Mouse (Mus musculus): ENCODE results near the gene Srrm2.

Srrm2 gene

GRCm38 (mm10) chr17:23790269-23791078 lies at the start of gene Srrm2:
Srrm2 (plus strand) TSS chr17:23790532.
- peak; percentile 76 for DNase-seq (ENCODE audit: low spot score)

DNA sequence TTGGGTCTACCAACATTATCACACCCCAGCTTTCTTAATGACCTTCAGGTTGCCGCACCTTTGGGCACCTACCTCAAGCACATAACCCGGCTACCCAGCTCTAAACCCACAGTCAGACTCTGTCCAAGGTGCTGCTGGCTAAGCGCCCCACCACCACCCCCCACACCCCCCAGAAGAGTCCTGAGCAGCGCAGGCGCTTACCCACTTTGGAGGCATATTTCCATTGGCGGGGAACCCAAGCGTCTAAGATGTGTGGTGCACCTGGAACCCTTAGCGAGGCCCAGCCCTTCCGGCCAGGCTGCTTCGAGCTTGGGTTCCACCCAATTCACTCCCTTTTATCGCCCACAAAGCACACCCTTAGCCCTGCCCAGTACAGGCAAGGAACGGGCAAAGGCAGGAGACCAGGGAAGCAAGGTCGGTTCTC lies 49.7 kb upstream of the Srrm2 start, which contains the start of gene Paqr4:
Gene Paqr4, minus strand, starts transcription at position 270 of the 424 bp plus-strand sequence.
- no peak for DNase-seq (ENCODE audit: low spot score)

GRCm38 (mm10) chr17:23741359-23742209 lies 48.7 kb upstream of the Srrm2 start:
- DNase-seq (ENCODE audit: low spot score): no peak

GRCm38 (mm10) chr17:23742210-23742793 lies 48.0 kb upstream of the Srrm2 start:
- peak; percentile 46 for DNase-seq (ENCODE audit: low spot score)

DNA sequence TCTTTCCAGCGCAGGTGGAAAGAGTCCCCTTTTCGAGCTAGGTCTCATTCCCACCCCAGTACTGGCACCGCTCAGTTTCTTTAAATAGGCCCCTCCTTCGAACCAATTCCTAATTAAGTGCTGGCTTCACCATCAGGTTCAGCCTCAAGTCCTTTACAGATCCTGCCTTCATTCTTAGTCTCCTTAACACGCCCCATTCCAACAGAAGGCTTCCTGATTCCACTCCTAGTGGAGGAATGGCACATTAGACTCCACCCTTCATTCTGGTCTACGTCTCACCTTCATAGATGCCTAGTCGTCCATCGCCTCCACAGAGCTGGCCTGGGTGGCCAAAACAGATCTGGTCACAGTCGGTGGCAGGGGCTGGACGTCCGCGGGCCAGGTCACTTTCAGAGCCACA lies 47.4 kb upstream of the Srrm2 start:
- peak; percentile 5 for DNase-seq (ENCODE audit: low spot score)

GRCm38 (mm10) chr17:23744076-23744475 lies 46.3 kb upstream of the Srrm2 start:
- DNase-seq (ENCODE audit: low spot score): peak; percentile 19

- peak; percentile 15 for DNase-seq (ENCODE audit: low spot score)
These were observed 45.7 kb upstream of the Srrm2 start for GRCm38 (mm10) chr17:23744651-23745050.

- DNase-seq (ENCODE audit: low spot score): peak; percentile 41
These were observed 44.8 kb upstream of the Srrm2 start, which contains the start of gene Kremen2 for GRCm38 (mm10) chr17:23745301-23746251. Kremen2 (minus strand) TSS chr17:23745833.

GRCm38 (mm10) chr17:23746311-23746710 lies 44.0 kb upstream of the Srrm2 start:
- peak; percentile 51 for DNase-seq (ENCODE audit: low spot score)

DNA sequence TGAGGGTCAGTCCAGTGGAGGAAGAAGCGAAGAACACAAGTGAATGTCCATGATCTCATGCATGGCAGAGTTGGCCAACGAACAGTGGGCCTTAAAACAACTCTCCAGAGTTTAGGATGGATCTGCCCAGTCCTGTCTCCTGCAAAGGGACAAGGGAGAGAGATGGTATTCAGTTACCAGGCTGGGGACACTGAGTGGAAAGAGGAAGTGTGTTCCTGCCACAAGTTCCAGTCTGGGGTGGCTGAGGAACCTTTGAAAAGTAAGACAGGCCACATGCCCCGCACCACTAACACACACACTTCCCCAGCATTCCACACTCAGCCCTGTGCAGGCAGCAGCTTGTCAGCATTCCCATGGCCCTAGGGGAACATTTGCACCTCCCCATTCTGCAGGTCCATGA lies 43.6 kb upstream of the Srrm2 start:
- no peak for DNase-seq (ENCODE audit: low spot score)

GRCm38 (mm10) chr17:23747471-23747870 lies 42.9 kb upstream of the Srrm2 start:
- no peak for DNase-seq (ENCODE audit: low spot score)

DNA sequence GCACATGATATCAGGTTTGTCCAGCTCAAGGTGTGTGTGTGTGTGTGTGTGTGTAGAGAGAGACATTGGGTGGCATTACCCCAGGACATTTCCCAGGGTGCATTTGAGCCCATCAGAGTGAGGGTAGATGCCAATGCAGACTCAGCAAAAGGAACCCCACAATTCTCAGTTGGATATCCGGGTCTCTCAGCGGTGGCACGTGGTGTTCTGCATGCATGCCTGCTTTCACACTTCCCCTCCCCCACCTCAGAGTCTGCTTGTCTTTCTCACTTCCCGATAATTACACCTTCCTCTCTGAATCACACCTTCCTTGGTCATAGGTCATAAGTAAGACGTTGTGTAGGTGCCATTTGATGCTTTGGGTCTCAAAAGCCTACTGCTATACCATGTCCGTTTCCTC lies 42.3 kb upstream of the Srrm2 start:
- peak; percentile 14 for DNase-seq (ENCODE audit: low spot score)

DNA sequence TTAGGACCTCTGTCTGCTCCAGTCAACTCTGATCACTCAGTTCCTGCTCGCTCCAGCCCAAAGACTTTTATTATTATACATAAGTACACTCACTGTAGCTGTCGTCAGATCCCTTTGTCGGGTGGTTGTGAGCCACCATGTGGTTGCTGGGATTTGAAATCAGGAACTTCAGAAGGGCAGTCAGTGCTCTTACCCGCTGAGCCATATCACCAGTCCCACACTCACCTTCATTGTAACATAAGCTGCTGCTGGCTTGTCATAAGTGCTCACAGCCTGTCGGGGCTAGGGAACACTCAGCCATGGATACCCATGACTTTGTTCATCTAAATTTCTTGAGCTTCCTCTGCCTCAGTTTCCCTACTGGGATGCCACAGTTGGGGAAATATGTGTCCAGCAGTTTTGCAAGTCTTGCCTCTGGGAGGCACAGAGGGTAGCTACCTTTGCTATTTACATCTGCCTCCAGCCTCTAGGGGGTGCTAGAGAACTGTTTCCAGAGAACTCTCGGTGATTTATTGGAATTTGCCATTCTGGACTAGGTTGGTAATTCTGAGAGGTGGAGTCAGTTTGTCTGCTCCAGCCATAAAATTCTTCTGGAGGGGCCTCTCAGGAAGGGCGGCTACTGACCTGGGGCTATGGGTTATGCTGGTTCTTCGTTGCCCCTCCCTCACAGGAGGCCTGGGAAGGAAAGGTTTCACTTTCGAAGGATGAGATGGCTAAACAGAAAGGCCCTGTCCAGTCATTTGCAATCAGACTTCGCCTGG lies 41.5 kb upstream of the Srrm2 start:
- DNase-seq (ENCODE audit: low spot score): peak; percentile 91

DNA sequence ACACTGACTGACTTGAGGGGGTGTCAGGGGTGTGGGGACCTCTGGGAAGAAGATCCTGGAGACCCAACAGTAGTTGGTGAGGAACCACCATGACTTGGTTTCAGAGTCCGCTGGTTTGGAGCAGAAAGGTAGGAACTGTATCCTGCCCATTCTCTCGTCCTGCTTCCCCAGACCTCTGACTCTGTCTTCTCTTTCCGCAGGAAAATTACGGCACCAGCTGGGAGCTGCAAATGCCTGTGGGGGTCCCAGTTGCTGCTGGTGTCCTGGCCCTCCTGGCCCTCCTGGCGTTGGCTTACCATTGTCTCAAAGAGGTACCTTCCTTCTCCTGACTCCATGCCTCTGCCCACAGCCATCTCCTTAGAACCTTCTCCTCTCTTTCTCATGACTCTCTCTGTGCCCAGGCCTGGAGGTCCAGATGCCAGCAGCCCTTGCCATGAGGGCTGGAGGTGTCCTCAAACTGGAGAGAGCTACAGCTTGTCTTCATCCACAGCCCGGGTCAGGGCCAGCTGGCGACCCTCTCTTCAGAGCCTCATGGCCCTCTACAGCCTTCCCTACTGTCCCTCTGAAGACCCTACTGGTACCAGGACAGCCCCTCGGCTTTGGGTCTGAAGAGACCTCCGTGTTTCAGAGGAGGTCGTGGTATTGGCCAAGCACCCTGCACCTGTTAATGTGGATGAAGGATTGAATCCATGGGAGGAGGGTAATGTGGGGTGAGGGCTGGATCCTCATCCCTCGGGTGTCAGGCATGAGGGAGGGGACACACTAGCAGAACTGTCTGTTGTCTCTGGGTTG lies 40.7 kb upstream of the Srrm2 start:
- DNase-seq (ENCODE audit: low spot score): no peak

GRCm38 (mm10) chr17:23755689-23756088 lies 34.6 kb upstream of the Srrm2 start:
- no peak for DNase-seq (ENCODE audit: low spot score)

- no peak for DNase-seq (ENCODE audit: low spot score)
These were observed 32.8 kb upstream of the Srrm2 start for GRCm38 (mm10) chr17:23757581-23757980.

DNA sequence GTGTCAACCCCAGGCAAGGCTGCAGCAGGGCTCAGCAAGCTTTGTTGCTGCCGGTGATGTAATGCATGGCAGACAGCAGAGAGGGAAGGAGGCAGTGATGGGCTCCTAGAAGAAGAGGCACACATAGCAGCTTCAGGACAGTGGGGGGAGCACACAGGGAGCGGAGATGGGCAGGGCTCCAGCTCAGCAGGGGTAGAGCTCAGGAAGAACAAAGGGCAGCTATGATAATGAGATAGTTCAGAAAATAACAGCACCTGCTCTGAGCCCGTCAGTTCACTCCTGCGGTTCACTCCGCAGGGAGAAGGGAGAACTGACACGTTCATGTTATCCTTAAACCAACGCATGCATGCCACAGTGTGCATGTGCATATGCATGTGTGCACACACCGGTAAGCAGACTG lies 31.5 kb upstream of the Srrm2 start:
- no peak for DNase-seq (ENCODE audit: low spot score)

DNA sequence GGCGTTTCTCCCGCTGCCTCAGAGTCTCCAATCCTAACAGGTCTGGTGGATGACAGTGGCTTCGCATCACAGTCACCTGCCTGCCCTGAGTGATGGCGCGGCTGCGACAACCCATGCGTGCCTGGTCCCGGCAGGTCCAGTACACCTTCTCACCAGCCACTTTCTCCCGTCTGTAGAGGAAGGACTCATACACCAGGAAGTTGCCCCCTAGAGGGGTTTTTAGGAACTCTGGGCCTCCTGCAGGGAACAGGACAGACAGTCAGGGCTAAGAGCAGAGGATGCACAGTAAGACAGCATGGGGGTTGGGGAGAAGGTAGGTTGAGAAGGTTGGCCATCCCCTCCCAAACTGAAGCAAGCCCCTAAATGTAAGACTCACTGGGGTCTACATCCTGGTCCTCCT lies 30.1 kb upstream of the Srrm2 start:
- no peak for DNase-seq (ENCODE audit: low spot score)

DNA sequence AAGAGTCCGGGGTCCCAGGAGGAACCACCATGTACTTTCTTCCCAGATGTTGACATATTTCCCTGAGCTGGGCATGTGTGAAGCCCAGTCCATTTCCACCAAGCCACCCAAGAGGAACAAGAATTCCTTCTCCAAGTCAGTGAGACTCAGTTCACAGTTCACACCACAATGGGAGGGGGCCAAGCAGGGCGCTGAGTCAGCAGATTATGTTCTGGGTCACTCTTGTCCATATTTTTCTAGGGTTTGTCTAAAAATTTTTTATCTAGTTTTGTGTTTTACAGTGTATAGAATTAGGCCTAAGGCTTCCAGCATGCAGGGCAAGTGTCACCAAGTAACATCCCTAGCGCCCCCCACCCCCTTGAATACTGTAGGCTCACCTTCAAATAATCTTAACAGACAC lies 29.2 kb upstream of the Srrm2 start:
- no peak for DNase-seq (ENCODE audit: low spot score)

GRCm38 (mm10) chr17:23762976-23763375 lies 27.4 kb upstream of the Srrm2 start:
- no peak for DNase-seq (ENCODE audit: low spot score)

All from retina, embryonic 14.5 days (tissue).